Mouse (Mus musculus): ENCODE data around the gene Olfr535. TPM values are rescaled to one million over a fixed set of nuclear protein-coding genes. Genes with fewer than 3 reads are reported as not detected.
"Not testable (repeated sequence)": the region's sequence is repeated elsewhere in the genome, so short reads cannot be mapped to it uniquely, and the experiment has no call there.

Olfr535 gene
- total RNA-seq (2021): under 1 TPM; 0.12 to 0.23 TPM
- long read RNA-seq, experiment 1: 0 reads
- long read RNA-seq, experiment 2: 0 reads

DNA sequence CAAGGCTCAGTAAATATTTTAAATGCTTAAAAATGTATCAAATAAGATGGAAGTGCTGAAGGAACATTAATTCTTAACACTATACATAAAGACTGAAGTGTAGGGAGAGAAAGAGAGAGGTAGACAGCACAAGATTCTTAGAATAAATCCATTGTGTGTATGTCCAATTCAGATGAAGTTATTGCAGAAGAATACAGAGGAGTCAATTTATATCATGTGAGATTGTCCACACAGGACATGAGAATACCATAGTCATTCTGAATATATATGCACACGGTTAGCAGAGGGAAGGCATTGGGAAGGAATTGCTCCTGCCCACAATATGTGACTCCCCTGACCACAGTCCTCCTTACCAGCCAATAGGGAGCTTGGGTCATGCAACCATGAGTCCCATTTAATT lies at the start of gene Olfr535:
TSS of gene Olfr535 (plus strand) at position 301 of the 400 bp plus-strand sequence.
- DNase-seq (ENCODE audit: low spot score in 2 of 2): no peak

DNA sequence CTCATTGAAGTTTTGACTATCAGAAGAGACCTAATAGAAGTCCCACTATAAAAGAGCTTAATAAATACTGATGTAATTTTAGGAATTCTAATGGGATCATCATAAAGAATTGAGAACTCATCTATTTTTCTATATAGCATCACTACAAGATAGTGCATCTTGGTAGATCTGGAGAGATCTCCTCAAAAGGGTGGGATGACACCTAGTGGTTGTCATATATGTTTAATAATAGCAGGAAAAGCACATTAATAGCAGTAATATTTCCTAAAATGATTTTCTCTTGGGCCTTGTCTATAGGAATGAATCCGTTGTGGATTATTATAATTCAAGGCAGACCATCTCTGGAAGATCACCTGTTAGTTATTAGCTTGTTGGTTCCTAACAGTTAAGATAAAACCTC lies 40.9 kb upstream of the Olfr535 start:
- no peak for DNase-seq (ENCODE audit: low spot score in 2 of 2)

- not testable (repeated sequence) for DNase-seq (ENCODE audit: low spot score in 2 of 2)
Measured at GRCm38 (mm10) chr7:140463070-140463469, 20.9 kb upstream of the Olfr535 start, which contains the start of gene Olfr533. Olfr533 (plus strand) TSS chr7:140463370.

DNA sequence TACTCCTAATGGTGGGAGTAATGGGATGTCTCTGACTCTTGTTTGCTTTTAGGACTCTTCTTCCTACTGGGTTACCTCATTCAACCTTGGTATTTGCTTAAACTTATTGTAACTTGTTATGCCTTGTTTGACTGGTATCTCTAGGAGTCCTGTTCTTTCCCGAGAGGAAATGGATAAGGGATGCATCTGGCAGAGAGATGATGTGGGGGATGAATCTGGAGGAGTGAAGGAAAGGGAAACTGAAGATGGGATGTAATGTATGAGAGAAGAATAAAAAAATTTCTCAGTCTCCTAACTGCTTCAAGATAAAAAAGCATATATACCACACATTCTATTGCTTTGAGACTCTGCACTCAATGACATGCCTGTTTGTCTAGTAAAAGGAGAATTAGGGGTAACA lies 6.1 kb upstream of the Olfr535 start:
- no peak for DNase-seq (ENCODE audit: low spot score in 2 of 2)

DNA sequence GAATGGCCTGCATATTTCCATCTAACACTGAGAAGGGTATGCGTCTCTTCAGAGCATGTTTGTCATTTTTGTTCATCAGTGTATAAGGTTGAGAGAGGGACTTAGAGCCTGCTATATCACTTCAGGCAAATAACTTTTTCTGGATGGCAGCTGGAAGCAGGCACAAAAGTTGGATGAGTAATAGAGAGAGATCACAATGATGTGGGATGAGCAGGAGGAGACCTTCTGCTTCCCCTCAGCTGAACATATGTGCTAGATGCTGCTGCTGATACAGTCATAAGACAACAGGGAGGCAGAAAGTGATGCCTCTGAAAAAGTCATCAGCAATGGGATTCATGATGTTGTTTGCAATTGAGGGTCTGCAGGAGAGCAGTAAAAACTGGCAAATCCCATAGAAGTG lies 5.3 kb upstream of the Olfr535 start:
- DNase-seq (ENCODE audit: low spot score in 2 of 2): peak; percentile 39 to 79

DNA sequence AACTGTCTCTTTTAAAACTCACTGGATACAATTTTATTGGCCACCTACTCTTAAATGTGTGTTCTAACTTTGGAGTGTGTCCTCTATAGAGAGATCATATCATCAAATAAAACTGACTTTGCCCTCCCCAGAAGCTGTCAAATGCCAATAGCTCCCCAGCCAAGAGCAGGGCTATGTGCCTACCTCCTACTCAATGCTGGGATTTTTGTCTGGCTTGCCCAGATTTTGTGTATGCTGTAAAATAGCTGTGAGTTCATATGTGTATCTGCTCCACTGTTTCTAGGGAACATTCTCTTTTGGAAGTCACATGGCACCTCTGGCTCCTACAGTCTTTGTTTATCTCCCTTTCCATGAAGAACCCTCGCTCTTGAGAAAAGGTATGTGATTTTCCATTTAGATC lies 5.0 kb downstream of the Olfr535 start:
- DNase-seq (ENCODE audit: low spot score in 2 of 2): peak in 1 of 2 experiments; percentile 40

GRCm38 (mm10) chr7:140494231-140494630 lies 10.2 kb downstream of the Olfr535 start:
- no peak for DNase-seq (ENCODE audit: low spot score in 2 of 2)

DNA sequence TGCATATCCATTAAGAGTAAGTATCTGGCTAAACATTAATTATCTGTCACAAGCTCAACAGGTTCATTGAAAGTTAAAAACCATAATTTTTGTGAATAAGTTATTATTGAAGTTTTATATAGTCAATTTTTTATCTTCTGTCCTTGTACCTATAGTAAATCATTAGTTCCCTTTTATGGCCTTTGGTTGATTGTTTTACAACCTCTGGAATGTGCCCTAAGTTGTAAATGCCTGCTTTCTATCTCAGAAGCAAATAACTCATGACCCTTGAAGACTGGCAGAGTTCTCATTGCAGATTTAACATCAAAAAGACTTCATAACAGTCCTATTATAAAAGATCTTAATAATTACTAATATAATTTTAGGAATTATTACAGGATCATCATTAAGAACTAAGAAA lies 10.7 kb downstream of the Olfr535 start:
- no peak for DNase-seq (ENCODE audit: low spot score in 2 of 2)

DNA sequence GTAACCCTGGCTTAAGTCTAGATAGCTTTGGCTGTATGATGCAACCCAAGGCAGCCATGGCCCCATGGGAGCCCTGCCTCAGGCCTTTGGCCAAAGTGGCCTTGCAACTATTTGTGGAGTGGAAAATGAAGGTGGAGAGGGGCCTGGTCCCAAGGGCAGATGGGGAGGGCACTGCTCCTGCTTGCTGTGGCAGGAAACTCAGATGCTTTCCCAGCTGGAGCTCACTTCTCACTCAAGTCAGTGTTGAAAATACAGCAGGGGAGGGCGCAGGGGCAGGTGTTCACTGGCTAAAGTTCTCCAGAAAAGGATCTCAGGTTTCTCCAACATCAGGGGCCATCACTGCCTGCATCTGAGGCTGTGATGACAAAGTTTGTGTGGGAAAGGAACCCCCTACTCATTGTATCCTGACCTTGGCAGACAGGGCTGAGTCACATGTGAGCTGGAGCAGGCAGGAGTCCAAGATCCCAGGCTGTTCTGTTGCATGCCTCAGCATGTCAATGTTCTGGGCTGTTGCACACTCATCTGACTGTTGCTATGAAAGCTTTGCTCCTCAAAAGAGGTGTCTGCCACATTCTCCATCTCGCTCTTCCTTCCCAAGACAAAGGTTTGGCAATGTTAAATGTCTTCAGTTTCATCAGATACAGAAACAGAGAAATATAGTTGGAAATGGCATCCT lies 23.5 kb downstream of the Olfr535 start, which contains the start of gene Olfr536:
TSS of gene Olfr536 (minus strand) at position 51 of the 676 bp plus-strand sequence.
- peak; percentile 31 to 63 for DNase-seq (ENCODE audit: low spot score in 2 of 2)

GRCm38 (mm10) chr7:140539746-140540145 lies 55.7 kb downstream of the Olfr535 start:
- DNase-seq (ENCODE audit: low spot score in 2 of 2): no peak

Other genes starting within 250 kb of the Olfr535 start
- under 1 TPM; 0.23 to 0.33 TPM for gene 5830411N06Rik, start 236.9 kb upstream of the Olfr535 start, total RNA-seq (2021)
- not detected for gene Olfr525, start 163.4 kb upstream of the Olfr535 start, total RNA-seq (2021)
- not detected for gene Olfr527, start 150.2 kb upstream of the Olfr535 start, total RNA-seq (2021)
- gene Olfr60, start 122.5 kb upstream of the Olfr535 start, total RNA-seq (2021): not detected
- gene Olfr530, start 107.9 kb upstream of the Olfr535 start, total RNA-seq (2021): not detected
- not detected for gene Olfr531, start 81.3 kb upstream of the Olfr535 start, total RNA-seq (2021)
- gene Olfr532, start 62.6 kb upstream of the Olfr535 start, total RNA-seq (2021): not detected
- gene Olfr533, start 20.8 kb upstream of the Olfr535 start, total RNA-seq (2021): not detected
- gene Olfr536, start 23.2 kb downstream of the Olfr535 start, total RNA-seq (2021): not detected
- gene Olfr538, start 83.7 kb downstream of the Olfr535 start, total RNA-seq (2021): not detected
- under 1 TPM; 0.09 to 0.14 TPM for gene Olfr46, start 117.1 kb downstream of the Olfr535 start, total RNA-seq (2021)
- not detected for gene Olfr61, start 144.8 kb downstream of the Olfr535 start, total RNA-seq (2021)
- gene Olfr53, start 162.2 kb downstream of the Olfr535 start, total RNA-seq (2021): not detected
- under 1 TPM; 0.14 to 0.74 TPM for gene Olfr539, start 175.7 kb downstream of the Olfr535 start, total RNA-seq (2021)
- gene Olfr45, start 197.7 kb downstream of the Olfr535 start, total RNA-seq (2021): under 1 TPM; 0.05 to 0.17 TPM
- not detected for gene Olfr541, start 213.1 kb downstream of the Olfr535 start, total RNA-seq (2021)